Mouse (Mus musculus): ENCODE data around the gene Atp2b4.
"Not testable (repeated sequence)": the region's sequence is repeated elsewhere in the genome, so short reads cannot be mapped to it uniquely, and the experiment has no call there.

Gene Atp2b4

GRCm38 (mm10) chr1:133745078-133745495, 55.8 kb downstream of the Atp2b4 start:
- DNase-seq (ENCODE audit: low spot score) = no peak

GRCm38 (mm10) chr1:133744609-133745008, 56.2 kb downstream of the Atp2b4 start:
- peak; percentile 69 for DNase-seq (ENCODE audit: low spot score)

GRCm38 (mm10) chr1:133742517-133742916, 58.3 kb downstream of the Atp2b4 start:
- DNase-seq (ENCODE audit: low spot score) = peak; percentile 47

GRCm38 (mm10) chr1:133741881-133742434, 58.9 kb downstream of the Atp2b4 start:
- no peak for DNase-seq (ENCODE audit: low spot score)

- no peak for DNase-seq (ENCODE audit: low spot score)
These were observed 59.7 kb downstream of the Atp2b4 start for GRCm38 (mm10) chr1:133741171-133741570.

- no peak for DNase-seq (ENCODE audit: low spot score)
These were observed 64.2 kb downstream of the Atp2b4 start for GRCm38 (mm10) chr1:133736664-133737063.

- peak; percentile 67 for DNase-seq (ENCODE audit: low spot score)
These were observed 64.7 kb downstream of the Atp2b4 start for GRCm38 (mm10) chr1:133735995-133736652.

GRCm38 (mm10) chr1:133732814-133733213, 68.0 kb downstream of the Atp2b4 start:
- no peak for DNase-seq (ENCODE audit: low spot score)

GRCm38 (mm10) chr1:133728339-133728738, 72.5 kb downstream of the Atp2b4 start:
- peak; percentile 18 for DNase-seq (ENCODE audit: low spot score)

- DNase-seq (ENCODE audit: low spot score) = no peak
These were observed 80.5 kb downstream of the Atp2b4 start for GRCm38 (mm10) chr1:133720342-133720741.

GRCm38 (mm10) chr1:133718786-133719185, 82.1 kb downstream of the Atp2b4 start:
- no peak for DNase-seq (ENCODE audit: low spot score)

GRCm38 (mm10) chr1:133718296-133718695, 82.5 kb downstream of the Atp2b4 start:
- DNase-seq (ENCODE audit: low spot score) = no peak

GRCm38 (mm10) chr1:133716464-133716863, 84.4 kb downstream of the Atp2b4 start:
- DNase-seq (ENCODE audit: low spot score) = peak; percentile 14

GRCm38 (mm10) chr1:133715191-133715590, 85.7 kb downstream of the Atp2b4 start:
- no peak for DNase-seq (ENCODE audit: low spot score)

- DNase-seq (ENCODE audit: low spot score) = no peak
These were observed 87.9 kb downstream of the Atp2b4 start for GRCm38 (mm10) chr1:133713009-133713370.

GRCm38 (mm10) chr1:133712288-133713008, 88.4 kb downstream of the Atp2b4 start:
- DNase-seq (ENCODE audit: low spot score) = no peak

- DNase-seq (ENCODE audit: low spot score) = no peak
These were observed 89.5 kb downstream of the Atp2b4 start for GRCm38 (mm10) chr1:133711376-133711775.

- no peak for DNase-seq (ENCODE audit: low spot score)
These were observed 89.9 kb downstream of the Atp2b4 start for GRCm38 (mm10) chr1:133710895-133711294.

- DNase-seq (ENCODE audit: low spot score) = no peak
These were observed 91.5 kb downstream of the Atp2b4 start for GRCm38 (mm10) chr1:133709292-133709691.

- not testable (repeated sequence) for DNase-seq (ENCODE audit: low spot score)
These were observed 99.0 kb downstream of the Atp2b4 start for GRCm38 (mm10) chr1:133701824-133702223.

- DNase-seq (ENCODE audit: low spot score) = no peak
These were observed 102.8 kb downstream of the Atp2b4 start for GRCm38 (mm10) chr1:133697935-133698620.

- DNase-seq (ENCODE audit: low spot score) = no peak
These were observed 104.9 kb downstream of the Atp2b4 start for GRCm38 (mm10) chr1:133695901-133696300.

- no peak for DNase-seq (ENCODE audit: low spot score)
These were observed 106.0 kb downstream of the Atp2b4 start for GRCm38 (mm10) chr1:133694876-133695275.
